Mouse (Mus musculus) adrenal gland, adult 8-10 months (tissue): ENCODE results near the gene Rsph3b. TPM values are rescaled to one million over a fixed set of nuclear protein-coding genes. Genes with fewer than 3 reads are reported as not detected.
"Not testable (repeated sequence)": the region's sequence is repeated elsewhere in the genome, so short reads cannot be mapped to it uniquely, and the experiment has no call there.

Source experiments
- DNase-seq: peaks from one replicate; pipeline ENCODE4 v3.0.0; 2022
- total RNA-seq, 4 experiments: library from RNA; stranded (reverse); gene quantifications; 2 replicates each; pipeline ENCODE4 v1.2.4; 2022

The Rsph3b gene
- 10 to 100 TPM; 37.8 to 42.2 (median 39.6) TPM for total RNA-seq

GRCm38 (mm10) chr17:6947984-6948768, at the start of gene Rsph3b:
TSS of gene Rsph3b (minus strand) at chr17:6948682.
- peak; percentile 85 for DNase-seq

GRCm38 (mm10) chr17:6997778-6998490, 49.5 kb upstream of the Rsph3b start:
- DNase-seq: not testable (repeated sequence)

GRCm38 (mm10) chr17:6996826-6997225, 48.3 kb upstream of the Rsph3b start:
- not testable (repeated sequence) for DNase-seq

GRCm38 (mm10) chr17:6995504-6995903, 47.0 kb upstream of the Rsph3b start:
- not testable (repeated sequence) for DNase-seq

GRCm38 (mm10) chr17:6986118-6986517, 37.6 kb upstream of the Rsph3b start:
- not testable (repeated sequence) for DNase-seq

- not testable (repeated sequence) for DNase-seq
Measured at GRCm38 (mm10) chr17:6980144-6980543, 31.7 kb upstream of the Rsph3b start.

GRCm38 (mm10) chr17:6979380-6979779, 30.9 kb upstream of the Rsph3b start:
- DNase-seq: not testable (repeated sequence)

- DNase-seq: peak; percentile 77
Measured at GRCm38 (mm10) chr17:6978287-6979248, 30.1 kb upstream of the Rsph3b start, which contains the start of gene Gm49721. TSS of gene Gm49721 (plus strand) at chr17:6978904.

- not testable (repeated sequence) for DNase-seq
Measured at GRCm38 (mm10) chr17:6974985-6975384, 26.5 kb upstream of the Rsph3b start.

- DNase-seq: not testable (repeated sequence)
Measured at GRCm38 (mm10) chr17:6972836-6973396, 24.4 kb upstream of the Rsph3b start.

GRCm38 (mm10) chr17:6971238-6971637, 22.8 kb upstream of the Rsph3b start:
- not testable (repeated sequence) for DNase-seq

GRCm38 (mm10) chr17:6970334-6970733, 21.9 kb upstream of the Rsph3b start, which contains the start of gene Rnaset2b:
TSS of gene Rnaset2b (plus strand) at chr17:6970634.
- not testable (repeated sequence) for DNase-seq

GRCm38 (mm10) chr17:6967673-6968072, 19.2 kb upstream of the Rsph3b start:
- DNase-seq: not testable (repeated sequence)

- not testable (repeated sequence) for DNase-seq
Measured at GRCm38 (mm10) chr17:6965364-6965763, 16.9 kb upstream of the Rsph3b start.

GRCm38 (mm10) chr17:6962936-6963335, 14.5 kb upstream of the Rsph3b start:
- DNase-seq: not testable (repeated sequence)

GRCm38 (mm10) chr17:6962339-6962738, 13.9 kb upstream of the Rsph3b start:
- DNase-seq: not testable (repeated sequence)

- DNase-seq: not testable (repeated sequence)
Measured at GRCm38 (mm10) chr17:6961181-6962000, 12.9 kb upstream of the Rsph3b start.

- peak; percentile 48 for DNase-seq
Measured at GRCm38 (mm10) chr17:6960776-6961175, 12.3 kb upstream of the Rsph3b start, which contains the start of gene Tagap1. TSS of gene Tagap1 (minus strand) at chr17:6961156.

- not testable (repeated sequence) for DNase-seq
Measured at GRCm38 (mm10) chr17:6960349-6960748, 11.9 kb upstream of the Rsph3b start.

GRCm38 (mm10) chr17:6959543-6960259, 11.2 kb upstream of the Rsph3b start:
- DNase-seq: not testable (repeated sequence)
